In genomic region chr1:75212542-75212941, GRCm38 (mm10) we compare ENCODE assay signal across 13 mouse cellular contexts. TPM values are rescaled to one million over a fixed set of nuclear protein-coding genes. Genes with fewer than 3 reads are reported as not detected.
DNase-seq lines count a peak whose midpoint lies in the region; ATAC-seq and TF ChIP-seq lines count a peak whose summit lies in the region.
"Had no signal": no experiment of that assay in that cellular context is flagged by ENCODE, and none has a peak within 500 bp of the region (broad histone marks: within the 10 kb centered on the region; RNA-seq: fewer than 3 reads in every experiment).

No protein-coding gene starts in this region.

- peak overlapping the region; percentile 99 for H3K4me2 ChIP-seq in liver, embryonic 13.5 days

- no peak for TF ChIP-seq POLR2A in bone marrow, adult 2 months (IDR thresholded peaks at IDR 0.05; ENCODE audit: borderline replicate concordance, control insufficient read depth, low read depth, low read length)

- no peaks in the 10 kb centered on the region for H3K9me3 ChIP-seq in G1E (replicated peaks)
- H3K9me3 ChIP-seq in liver, embryonic 13.5 days (replicated peaks), result no peaks in the 10 kb centered on the region
- H3K9me3 ChIP-seq: limb, embryonic 12.5 days had no signal

- WGBS in bone marrow, adult 2 months, result 44% methylated on average over 4 of the region's 4 CpGs
- 61% methylated on average over 4 of the region's 4 CpGs for WGBS in liver, embryonic 13.5 days (ENCODE audit: insufficient replicate concordance)

- TF ChIP-seq CTCF in G1E (IDR thresholded peaks at IDR 0.05; ENCODE audit: low read depth, low read length), result no peak
- TF ChIP-seq CTCF in bone marrow, adult 2 months (IDR thresholded peaks at IDR 0.05; ENCODE audit: control insufficient read depth, insufficient read depth, low read length), result no peak

- H3K36me3 ChIP-seq in G1E (replicated peaks), result peaks cover 76% of the 10 kb centered on the region
- peaks cover 56% of the 10 kb centered on the region for H3K36me3 ChIP-seq in liver, embryonic 13.5 days

- ATAC-seq in G1E (ENCODE audit: extremely low read depth, insufficient number of reproducible peaks, low FRiP score, poor library complexity, severe bottlenecking), result no peak
- ATAC-seq in liver, embryonic 13.5 days (ENCODE audit: low read depth), result no peak
- ATAC-seq: inflammation-experienced regulatory T-cells, adult 6 months had no signal

- H3K27me3 ChIP-seq in G1E (ENCODE audit: insufficient read depth, low read length), result no peaks in the 10 kb centered on the region
- H3K27me3 ChIP-seq in liver, embryonic 13.5 days, result no peaks in the 10 kb centered on the region

- peaks cover 83% of the 10 kb centered on the region for H3K4me1 ChIP-seq in G1E (ENCODE audit: insufficient read depth, low read depth, low read length)
- peaks cover 19% of the 10 kb centered on the region for H3K4me1 ChIP-seq in bone marrow, adult 2 months (ENCODE audit: control insufficient read depth, insufficient read depth, low read length)
- peaks cover 91% of the 10 kb centered on the region for H3K4me1 ChIP-seq in liver, embryonic 13.5 days (replicated peaks)

- H3K4me3 ChIP-seq in G1E (ENCODE audit: low read depth, low read length), result peak overlapping the region; percentile 75; the same call in 1 of the 2 replicates
- peak overlapping the region; percentile 1 for H3K4me3 ChIP-seq in bone marrow, adult 2 months (replicated peaks; ENCODE audit: control insufficient read depth, low read depth, low read length)
- H3K4me3 ChIP-seq in liver, embryonic 13.5 days (replicated peaks), result peak overlapping the region; percentile 91

- peak overlapping the region; percentile 52 for H3K27ac ChIP-seq in bone marrow, adult 2 months (ENCODE audit: control insufficient read depth, insufficient read depth, low read depth, low read length, poor library complexity)
- peak overlapping the region; percentile 96 for H3K27ac ChIP-seq in liver, embryonic 13.5 days
- H3K27ac ChIP-seq: limb, embryonic 12.5 days had no signal

- DNase-seq in kidney, adult 8-10 months, result peak; percentile 25 to 34
- DNase-seq in kidney, postnatal 4 days, result no peak
- no peak for DNase-seq in G1E (ENCODE audit: low spot score)
- no peak for DNase-seq in liver, embryonic 13.5 days
- no peak for DNase-seq in embryo, embryonic 9.5 days (ENCODE audit: extremely low spot score)
- no peak for DNase-seq in adrenal gland, postnatal 4 days (ENCODE audit: low spot score in 2 of 2)
- DNase-seq: cerebellum, postnatal 36 days; layer of hippocampus, postnatal 36 days; lung, postnatal 4 days had no signal

- H3K9ac ChIP-seq in liver, embryonic 13.5 days, result peak overlapping the region; percentile 96

RNA-seq across cellular contexts. Expression of gene Stk16, which starts 1.9 kb away (rescaled TPM):
- 59.4 and 78.2 TPM in 2 replicates for total RNA-seq in G1E (2014; fragmentation: Nextera tagmentation)
- 70.7 and 72.6 TPM in 2 replicates for total RNA-seq in G1E (2017)
- 114 and 133 TPM in 2 replicates for polyA plus RNA-seq in G1E (2012)
- 74.2 and 168 TPM in 2 replicates for polyA plus RNA-seq in bone marrow, adult 2 months (2011; ENCODE audit: insufficient read depth, insufficient read length, low replicate concordance, missing spikeins)
- 90.7 and 90.8 TPM in 2 replicates for polyA plus RNA-seq in liver, embryonic 13.5 days (2015; fragmentation: Nextera tagmentation; extraction: Ambion mirVana)
- total RNA-seq in adrenal gland, postnatal 4 days (2021), result 100 to 1,000 TPM in 1 of 2 experiments, 10 to 100 TPM in 1; 96.8 to 110 TPM

RNA-seq across cellular contexts. Expression of gene Glb1l, which starts 1.9 kb away (rescaled TPM):
- total RNA-seq in G1E (2014; fragmentation: Nextera tagmentation) (10.1 and 19.2 TPM in 2 replicates), G1E (2017) (11.0 and 12.5 TPM in 2 replicates)
- 0.29 and 0.83 TPM in 2 replicates for polyA plus RNA-seq in G1E (2012)
- polyA plus RNA-seq in bone marrow, adult 2 months (2011; ENCODE audit: insufficient read depth, insufficient read length, low replicate concordance, missing spikeins), result 23.0 and 43.6 TPM in 2 replicates
- polyA plus RNA-seq in liver, embryonic 13.5 days (2015; fragmentation: Nextera tagmentation; extraction: Ambion mirVana), result 3.8 and 5.0 TPM in 2 replicates
- 10 to 100 TPM; 45.2 to 67.4 TPM for total RNA-seq in adrenal gland, postnatal 4 days (2021)

RNA-seq across cellular contexts. Expression of gene Tuba4a, which starts 7.1 kb away (rescaled TPM):
- total RNA-seq in G1E (2014; fragmentation: Nextera tagmentation) (201 and 287 TPM in 2 replicates), G1E (2017) (156 and 175 TPM in 2 replicates)
- 38.6 and 61.0 TPM in 2 replicates for polyA plus RNA-seq in G1E (2012)
- polyA plus RNA-seq in bone marrow, adult 2 months (2011; ENCODE audit: insufficient read depth, insufficient read length, low replicate concordance, missing spikeins), result 422 and 591 TPM in 2 replicates
- 456 and 508 TPM in 2 replicates for polyA plus RNA-seq in liver, embryonic 13.5 days (2015; fragmentation: Nextera tagmentation; extraction: Ambion mirVana)
- 10 to 100 TPM; 46.4 to 54.4 TPM for total RNA-seq in adrenal gland, postnatal 4 days (2021)

RNA-seq across cellular contexts. Expression of gene A630095N17Rik, which starts 19.4 kb away (rescaled TPM):
- total RNA-seq in G1E (2014; fragmentation: Nextera tagmentation) (not detected in 2 replicates), G1E (2017) (not detected in 2 replicates)
- not detected in 2 replicates for polyA plus RNA-seq in G1E (2012)
- not detected in 2 replicates for polyA plus RNA-seq in bone marrow, adult 2 months (2011; ENCODE audit: insufficient read depth, insufficient read length, low replicate concordance, missing spikeins)
- not detected in 2 replicates for polyA plus RNA-seq in liver, embryonic 13.5 days (2015; fragmentation: Nextera tagmentation; extraction: Ambion mirVana)
- not detected for total RNA-seq in adrenal gland, postnatal 4 days (2021)
- total RNA-seq: layer of hippocampus, postnatal 36 days; midbrain, postnatal 0 days had no signal
- polyA plus RNA-seq: inflammation-experienced regulatory T-cells, adult 6 months; limb, embryonic 12.5 days; midbrain, postnatal 0 days had no signal

RNA-seq across cellular contexts. Expression of gene Atg9a, which starts 20.5 kb away (rescaled TPM):
- total RNA-seq in G1E (2014; fragmentation: Nextera tagmentation), result 40.0 and 46.2 TPM in 2 replicates
- total RNA-seq in G1E (2017), result 16.2 and 16.3 TPM in 2 replicates
- 34.2 and 47.5 TPM in 2 replicates for polyA plus RNA-seq in G1E (2012)
- 24.6 and 39.2 TPM in 2 replicates for polyA plus RNA-seq in bone marrow, adult 2 months (2011; ENCODE audit: insufficient read depth, insufficient read length, low replicate concordance, missing spikeins)
- 18.2 and 21.0 TPM in 2 replicates for polyA plus RNA-seq in liver, embryonic 13.5 days (2015; fragmentation: Nextera tagmentation; extraction: Ambion mirVana)
- total RNA-seq in adrenal gland, postnatal 4 days (2021), result 10 to 100 TPM; 38.0 to 41.8 TPM

Comparison
In these comparisons a context has a peak if more than half of its experiments do, and no peak if none do; other contexts are left out.
1. DNase-seq: peak in kidney, adult 8-10 months (2 of 2); none in kidney, postnatal 4 days (0 of 2), G1E (single experiment), liver, embryonic 13.5 days (single experiment), embryo, embryonic 9.5 days (single experiment) and adrenal gland, postnatal 4 days (0 of 2).
2. H3K4me3 ChIP-seq: peak in every context shown above with its lines; median percentile 91 in liver, embryonic 13.5 days; 75 in G1E; 1 in bone marrow, adult 2 months.